16 mouse cellular contexts compared by ENCODE assay signal in genomic region chr13:5433652-5434051, GRCm38 (mm10).
DNase-seq lines count a peak whose midpoint lies in the region; ATAC-seq and TF ChIP-seq lines count a peak whose summit lies in the region.
"Had no signal": no experiment of that assay in that cellular context is flagged by ENCODE, and none has a peak within 500 bp of the region (broad histone marks: within the 10 kb centered on the region; RNA-seq: fewer than 3 reads in every experiment).

No protein-coding gene starts in this region.

- WGBS in hindbrain, embryonic 11.5 days = 45% methylated on average over 1 of the region's 1 CpGs
- WGBS in hindbrain, embryonic 16.5 days = 34% methylated on average over 1 of the region's 1 CpGs
- 26% methylated on average over 1 of the region's 1 CpGs for WGBS in thymus, adult 2 months

- H3K36me3 ChIP-seq in hindbrain, embryonic 11.5 days (ENCODE audit: control insufficient read depth, insufficient read depth, low read length) = no peaks in the 10 kb centered on the region
- no peaks in the 10 kb centered on the region for H3K36me3 ChIP-seq in hindbrain, embryonic 16.5 days (ENCODE audit: control insufficient read depth, insufficient read depth, low read length)
- H3K36me3 ChIP-seq in thymus, adult 2 months (ENCODE audit: control insufficient read depth, insufficient read depth, low read length) = no peaks in the 10 kb centered on the region
- H3K36me3 ChIP-seq: embryonic facial prominence, embryonic 15.5 days; forebrain, embryonic 12.5 days; heart, embryonic 13.5 days; intestine, embryonic 15.5 days; liver, embryonic 13.5 days had no signal

- no peak for ATAC-seq in hindbrain, embryonic 11.5 days (ENCODE audit: low FRiP score)
- ATAC-seq in hindbrain, embryonic 16.5 days = no peak
- ATAC-seq: intestine, embryonic 15.5 days had no signal

- no peak for TF ChIP-seq POLR2A in thymus, adult 2 months (IDR thresholded peaks at IDR 0.05; ENCODE audit: control insufficient read depth, extremely low read depth, insufficient read depth, low read length, poor library complexity)

- no peaks in the 10 kb centered on the region for H3K27me3 ChIP-seq in hindbrain, embryonic 11.5 days (ENCODE audit: control insufficient read depth, insufficient read depth, low read length)
- no peaks in the 10 kb centered on the region for H3K27me3 ChIP-seq in hindbrain, embryonic 16.5 days (replicated peaks; ENCODE audit: control insufficient read depth, insufficient read depth, low read length)
- no peaks in the 10 kb centered on the region for H3K27me3 ChIP-seq in thymus, adult 2 months (ENCODE audit: control insufficient read depth, insufficient read depth, low read length)
- H3K27me3 ChIP-seq: embryonic facial prominence, embryonic 15.5 days; forebrain, embryonic 12.5 days; heart, embryonic 13.5 days; intestine, embryonic 15.5 days; liver, embryonic 13.5 days; megakaryocyte, embryonic 14.5 days had no signal

- DNase-seq in hindbrain, embryonic 11.5 days (ENCODE audit: low spot score) = peak; percentile 13
- peak; percentile 19 for DNase-seq in right cerebral cortex, adult 18-20 months
- DNase-seq in right cerebral cortex, postnatal 4 days = no peak
- DNase-seq in embryo, embryonic 9.5 days (ENCODE audit: extremely low spot score) = peak; percentile 10
- no peak for DNase-seq in thymus, adult 2 months
- DNase-seq in testis, postnatal 10 days (ENCODE audit: low spot score) = no peak
- DNase-seq: adrenal gland, postnatal 14 days; gastrocnemius, postnatal 25 days; kidney, postnatal 10 days; liver, embryonic 13.5 days had no signal

- TF ChIP-seq CTCF in thymus, adult 2 months (IDR thresholded peaks at IDR 0.05; ENCODE audit: borderline replicate concordance, control insufficient read depth, extremely low read depth, insufficient read depth, low read length, poor library complexity) = no peak

- H3K27ac ChIP-seq in hindbrain, embryonic 11.5 days (ENCODE audit: low read depth, low read length) = no peak overlapping the region
- H3K27ac ChIP-seq in hindbrain, embryonic 16.5 days (ENCODE audit: low read depth, low read length) = no peak overlapping the region
- H3K27ac ChIP-seq in thymus, adult 2 months (ENCODE audit: control insufficient read depth, insufficient read depth, low read length) = no peak overlapping the region
- H3K27ac ChIP-seq: embryonic facial prominence, embryonic 15.5 days; forebrain, embryonic 12.5 days; heart, embryonic 13.5 days; intestine, embryonic 15.5 days; liver, embryonic 13.5 days had no signal

- H3K4me3 ChIP-seq in hindbrain, embryonic 11.5 days (ENCODE audit: low read depth, low read length) = no peak overlapping the region
- no peak overlapping the region for H3K4me3 ChIP-seq in hindbrain, embryonic 16.5 days (ENCODE audit: low read length)
- H3K4me3 ChIP-seq in thymus, adult 2 months (ENCODE audit: control insufficient read depth, insufficient read depth, low read length) = no peak overlapping the region
- H3K4me3 ChIP-seq: embryonic facial prominence, embryonic 15.5 days; forebrain, embryonic 12.5 days; heart, embryonic 13.5 days; intestine, embryonic 15.5 days; liver, embryonic 13.5 days; megakaryocyte, embryonic 14.5 days had no signal

- no peak overlapping the region for H3K9ac ChIP-seq in hindbrain, embryonic 11.5 days (ENCODE audit: low read depth, low read length)
- no peak overlapping the region for H3K9ac ChIP-seq in hindbrain, embryonic 16.5 days (ENCODE audit: low read depth, low read length)
- H3K9ac ChIP-seq: embryonic facial prominence, embryonic 15.5 days; forebrain, embryonic 12.5 days; heart, embryonic 13.5 days; intestine, embryonic 15.5 days; liver, embryonic 13.5 days had no signal

- no peaks in the 10 kb centered on the region for H3K9me3 ChIP-seq in hindbrain, embryonic 11.5 days (ENCODE audit: control insufficient read depth, low read length)
- no peaks in the 10 kb centered on the region for H3K9me3 ChIP-seq in hindbrain, embryonic 16.5 days (ENCODE audit: control insufficient read depth, low read length)
- H3K9me3 ChIP-seq: embryonic facial prominence, embryonic 15.5 days; forebrain, embryonic 12.5 days; intestine, embryonic 15.5 days; liver, embryonic 13.5 days had no signal

- no peak overlapping the region for H3K4me2 ChIP-seq in hindbrain, embryonic 11.5 days (replicated peaks; ENCODE audit: low read depth, low read length)
- H3K4me2 ChIP-seq in hindbrain, embryonic 16.5 days (ENCODE audit: low read length) = no peak overlapping the region
- H3K4me2 ChIP-seq: embryonic facial prominence, embryonic 15.5 days; forebrain, embryonic 12.5 days; heart, embryonic 13.5 days; intestine, embryonic 15.5 days; liver, embryonic 13.5 days had no signal

- H3K4me1 ChIP-seq in hindbrain, embryonic 11.5 days (replicated peaks; ENCODE audit: control insufficient read depth, insufficient read depth, low read length) = no peaks in the 10 kb centered on the region
- H3K4me1 ChIP-seq in hindbrain, embryonic 16.5 days (ENCODE audit: control insufficient read depth, insufficient read depth, low read depth, low read length) = no peaks in the 10 kb centered on the region
- no peaks in the 10 kb centered on the region for H3K4me1 ChIP-seq in thymus, adult 2 months (replicated peaks; ENCODE audit: control insufficient read depth, insufficient read depth, low read length)
- H3K4me1 ChIP-seq: embryonic facial prominence, embryonic 15.5 days; forebrain, embryonic 12.5 days; heart, embryonic 13.5 days; intestine, embryonic 15.5 days; liver, embryonic 13.5 days had no signal

Comparison
In these comparisons a context has a peak if more than half of its experiments do, and no peak if none do; other contexts are left out.
1. DNase-seq: peak in hindbrain, embryonic 11.5 days (single experiment), right cerebral cortex, adult 18-20 months (single experiment) and embryo, embryonic 9.5 days (single experiment); none in right cerebral cortex, postnatal 4 days (single experiment), thymus, adult 2 months (single experiment) and testis, postnatal 10 days (single experiment).